ENCODE assay signal across 30 mouse cellular contexts in genomic region chr4:101516434-101517168, GRCm38 (mm10). TPM values are rescaled to one million over a fixed set of nuclear protein-coding genes. Genes with fewer than 3 reads are reported as not detected.
A peak's percentile ranks its signal among the peaks of the same experiment; 100 is the strongest.
DNase-seq lines count a peak whose midpoint lies in the region; TF ChIP-seq lines count a peak whose summit lies in the region.
"Had no signal": no experiment of that assay in that cellular context is flagged by ENCODE, and none has a peak within 500 bp of the region (broad histone marks: within the 10 kb centered on the region; RNA-seq: fewer than 3 reads in every experiment).

No protein-coding gene starts in this region.

- WGBS in cerebellum, adult 2 months = 77% methylated on average over 17 of the region's 17 CpGs
- WGBS in olfactory bulb, adult 2 months = 48% methylated on average over 17 of the region's 17 CpGs

- TF ChIP-seq POLR2A in cerebellum, adult 2 months (IDR thresholded peaks at IDR 0.05; ENCODE audit: borderline replicate concordance, insufficient read depth, low read length) = no peak
- no peak for TF ChIP-seq POLR2A in olfactory bulb, adult 2 months (IDR thresholded peaks at IDR 0.05; ENCODE audit: insufficient read depth, low read depth, low read length)

- no peaks in the 10 kb centered on the region for H3K27me3 ChIP-seq in cerebellum, adult 2 months (ENCODE audit: control insufficient read depth, insufficient read depth, low read length)
- H3K27me3 ChIP-seq: embryonic facial prominence, embryonic 13.5 days; forebrain, embryonic 12.5 days; heart, embryonic 15.5 days; hindbrain, embryonic 13.5 days; neural tube, embryonic 12.5 days; Patski had no signal

- peak overlapping the region; percentile 7; the same call in 1 of the 2 replicates for H3K27ac ChIP-seq in cerebellum, adult 2 months (ENCODE audit: insufficient read depth, low read length)
- H3K27ac ChIP-seq in olfactory bulb, adult 2 months (ENCODE audit: insufficient read depth, low read depth, low read length) = peak overlapping the region; percentile 80
- H3K27ac ChIP-seq: embryonic facial prominence, embryonic 13.5 days; forebrain, embryonic 12.5 days; heart, embryonic 15.5 days; hindbrain, embryonic 13.5 days; liver, embryonic 14.5 days; neural tube, embryonic 12.5 days had no signal

- TF ChIP-seq CTCF in cerebellum, adult 2 months (IDR thresholded peaks at IDR 0.05; ENCODE audit: borderline replicate concordance, insufficient read depth, low read depth, low read length) = no peak
- no peak for TF ChIP-seq CTCF in olfactory bulb, adult 2 months (IDR thresholded peaks at IDR 0.05; ENCODE audit: insufficient read depth, low read depth, low read length)

- no peak overlapping the region for H3K4me3 ChIP-seq in cerebellum, adult 2 months (replicated peaks; ENCODE audit: insufficient read depth, low read depth, low read length)
- no peak overlapping the region for H3K4me3 ChIP-seq in olfactory bulb, adult 2 months (ENCODE audit: insufficient read depth, low read depth, low read length)
- H3K4me3 ChIP-seq: embryonic facial prominence, embryonic 13.5 days; erythroblast, embryonic 14.5 days; forebrain, embryonic 12.5 days; heart, embryonic 15.5 days; hindbrain, embryonic 13.5 days; neural tube, embryonic 12.5 days had no signal

- no peak for DNase-seq in cerebellum, adult 2 months
- no peak for DNase-seq in cerebellum, adult 8-10 months
- peak; percentile 42 to 57 for DNase-seq in left cerebral cortex, adult 18-20 months (ENCODE audit: low spot score in 2 of 2)
- DNase-seq in left cerebral cortex, adult 9 months (ENCODE audit: low spot score in 2 of 2) = no peak
- DNase-seq in MEL-GATA-1-ER (ENCODE audit: extremely low read depth, low read depth) (peak; percentile 90), liver (no peak)
- DNase-seq in retina, embryonic 14.5 days (ENCODE audit: low spot score) = no peak
- DNase-seq: adrenal gland, adult 2 months; cerebellum, adult 11-12 months; cerebellum, postnatal 25 days; embryo, embryonic 11 days; gastrocnemius, postnatal 36 days; heart, postnatal 36 days; kidney, adult 18-20 months; kidney, postnatal 4 days; layer of hippocampus, adult 9-11 months; lung, embryonic 14.5 days; lung, postnatal 36 days; midbrain, embryonic 14.5 days; thymus, adult 2 months; thymus, postnatal 4 days had no signal

- H3K4me1 ChIP-seq in cerebellum, adult 2 months (ENCODE audit: control insufficient read depth, insufficient read depth, low read length) = peaks cover 16% of the 10 kb centered on the region
- peaks cover 11% of the 10 kb centered on the region for H3K4me1 ChIP-seq in olfactory bulb, adult 2 months (ENCODE audit: control insufficient read depth, insufficient read depth, low read length)
- H3K4me1 ChIP-seq: embryonic facial prominence, embryonic 13.5 days; forebrain, embryonic 12.5 days; heart, embryonic 15.5 days; hindbrain, embryonic 13.5 days; neural tube, embryonic 12.5 days had no signal

RNA-seq across cellular contexts. Expression of gene Dnajc6, which starts 20.2 kb away (rescaled TPM):
- polyA plus RNA-seq in cerebellum, adult 2 months (2012; rRNA removed) = 109 and 126 TPM in 2 replicates
- total RNA-seq in left cerebral cortex, adult 18-20 months (2021) = 100 to 1,000 TPM; 306 to 307 TPM
- 89.3 TPM in 1 of 2 replicates, not detected in the other for polyA plus RNA-seq in olfactory bulb, adult 2 months (2012; ENCODE audit: insufficient read depth, insufficient read length, low replicate concordance, missing spikeins)
- polyA plus RNA-seq: erythroblast, embryonic 14.5 days had no signal

Comparison
In these comparisons a context has a peak if more than half of its experiments do, and no peak if none do; other contexts are left out.
1. DNase-seq: peak in left cerebral cortex, adult 18-20 months (2 of 2) and MEL-GATA-1-ER (single experiment); none in cerebellum, adult 2 months (0 of 2), cerebellum, adult 8-10 months (single experiment), left cerebral cortex, adult 9 months (0 of 2), liver (single experiment) and retina, embryonic 14.5 days (single experiment).